Mouse (Mus musculus) right cerebral cortex, postnatal 14 days (tissue): ENCODE results near the gene Vmn2r21.
"Not testable (repeated sequence)": the region's sequence is repeated elsewhere in the genome, so short reads cannot be mapped to it uniquely, and the experiment has no call there.

Source experiments
- DNase-seq: peaks from one replicate; pipeline ENCODE4 v3.0.0; 2022

The Vmn2r21 gene

DNA sequence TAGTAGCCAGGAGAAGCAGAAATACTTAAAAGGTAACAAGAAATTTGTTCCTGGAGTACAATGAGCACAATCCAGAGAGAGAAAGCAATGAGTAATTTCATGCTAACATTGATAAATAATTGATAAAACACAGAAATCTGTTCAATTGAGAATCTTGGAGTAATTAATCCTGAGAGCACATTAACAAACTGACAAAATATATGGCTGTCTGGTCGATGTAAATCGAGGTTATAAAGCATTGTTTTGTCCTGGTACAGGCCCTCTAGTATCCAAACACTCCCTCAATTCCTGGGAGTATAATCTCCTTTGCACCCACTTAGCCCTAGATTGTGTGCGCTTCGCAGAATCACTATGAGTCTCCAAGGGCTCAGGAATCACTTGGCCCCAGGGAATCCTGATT is at the start of gene Vmn2r21:
TSS of gene Vmn2r21 (minus strand) at position 101 of the 400 bp plus-strand sequence.
- not testable (repeated sequence) for DNase-seq

GRCm38 (mm10) chr6:123574698-123575097 is 41.5 kb upstream of the Vmn2r21 start:
- not testable (repeated sequence) for DNase-seq

DNA sequence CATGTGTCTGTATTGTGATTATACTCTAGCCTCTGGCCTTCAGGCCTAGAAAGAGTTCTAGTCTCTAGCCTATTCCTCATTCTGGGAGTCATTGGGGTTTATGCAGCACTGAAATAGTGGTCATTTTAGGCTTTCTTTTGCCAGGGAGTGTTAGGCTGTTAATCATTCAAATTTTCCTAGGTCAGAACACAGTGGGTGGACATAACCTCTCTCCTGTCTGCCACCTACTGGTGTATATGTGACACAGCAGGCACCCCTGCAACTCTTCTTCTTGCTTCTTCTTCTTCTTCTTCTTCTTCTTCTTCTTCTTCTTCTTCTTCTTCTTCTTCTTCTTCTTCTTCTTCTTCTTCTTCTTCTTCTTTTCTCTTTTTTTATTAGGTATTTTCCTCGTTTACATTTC is 6.5 kb upstream of the Vmn2r21 start:
- not testable (repeated sequence) for DNase-seq

- DNase-seq, result not testable (repeated sequence)
Observed at GRCm38 (mm10) chr6:123522263-123523011, 10.8 kb downstream of the Vmn2r21 start.

DNA sequence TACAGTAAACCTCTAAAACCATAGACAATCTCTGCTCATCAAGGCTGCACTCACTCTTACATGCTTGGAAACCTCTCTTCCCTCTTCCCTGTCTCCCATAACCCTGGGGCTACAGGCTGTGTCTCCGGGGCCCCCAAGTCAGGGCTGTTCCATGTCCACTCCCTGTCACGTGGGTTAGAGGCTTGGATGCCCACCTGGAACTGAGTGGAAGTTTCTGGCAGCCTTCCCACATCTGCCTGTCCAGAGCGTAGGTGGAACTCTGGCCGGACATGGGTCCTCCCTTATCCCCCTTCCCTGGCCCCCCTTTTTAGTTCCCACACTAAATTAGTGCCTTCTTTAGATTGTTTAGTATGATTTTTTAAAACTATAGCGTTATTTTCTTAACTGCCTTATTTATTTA is 60.2 kb downstream of the Vmn2r21 start:
- not testable (repeated sequence) for DNase-seq

- DNase-seq, result not testable (repeated sequence)
Observed at GRCm38 (mm10) chr6:123472458-123472987, 60.7 kb downstream of the Vmn2r21 start.

- DNase-seq, result not testable (repeated sequence)
Observed at GRCm38 (mm10) chr6:123468651-123469050, 64.6 kb downstream of the Vmn2r21 start.
